Mouse (Mus musculus): ENCODE measurements around the gene Recql.

GRCm38 (mm10) chr6:142424976-142425375 lies 38.1 kb upstream of the Recql start:
- no peak for TF ChIP-seq CTCF (IDR thresholded peaks at IDR 0.05; ENCODE audit: low read depth)
- TF ChIP-seq EP300 (IDR thresholded peaks at IDR 0.05; ENCODE audit: low read depth), result no peak

Data from heart, postnatal 0 days (tissue).